Mouse (Mus musculus) forebrain, embryonic 13.5 days (tissue): ENCODE measurements around the gene Oxsr1. TPM values are rescaled to one million over a fixed set of nuclear protein-coding genes. Genes with fewer than 3 reads are reported as not detected.
"Not testable (repeated sequence)": the region's sequence is repeated elsewhere in the genome, so short reads cannot be mapped to it uniquely, and the experiment has no call there.

ENCODE experiments used
- ATAC-seq: fragments of 200-750 bp; cut with Nextera tagmentation; 2 replicates; pipeline ENCODE4 v1.8.0; 2017
- H3K27ac ChIP-seq: fragments of 300-500 bp; sonication (generic); 2 replicates; pipeline ENCODE4 v1.5.1; 2015; ENCODE audit warnings: inconsistent platforms, mild to moderate bottlenecking, moderate library complexity
- H3K27me3 ChIP-seq: fragments of 300-500 bp; sonication (generic); 2 replicates; pipeline ENCODE4 v1.6.1; 2015; ENCODE audit warnings: mild to moderate bottlenecking, inconsistent platforms
- H3K36me3 ChIP-seq: fragments of 300-500 bp; sonication (generic); 2 replicates; pipeline ENCODE4 v1.6.1; 2015; ENCODE audit warnings: mild to moderate bottlenecking, inconsistent platforms; ENCODE audit not compliant: poor library complexity, severe bottlenecking
- H3K4me1 ChIP-seq: fragments of 300-500 bp; sonication (generic); 2 replicates; pipeline ENCODE4 v1.6.1; 2015; ENCODE audit warnings: inconsistent platforms
- H3K4me2 ChIP-seq: fragments of 300-500 bp; sonication (generic); 2 replicates; pipeline ENCODE4 v1.6.1; 2015; ENCODE audit warnings: inconsistent platforms, mild to moderate bottlenecking, moderate library complexity
- H3K4me3 ChIP-seq: fragments of 300-500 bp; sonication (generic); 2 replicates; pipeline ENCODE4 v1.5.1; 2015; ENCODE audit warnings: mild to moderate bottlenecking, inconsistent platforms
- H3K9ac ChIP-seq: fragments of 300-500 bp; sonication (generic); 2 replicates; pipeline ENCODE4 v1.6.1; 2015; ENCODE audit warnings: mild to moderate bottlenecking, inconsistent platforms
- H3K9me3 ChIP-seq: fragments of 300-500 bp; sonication (generic); replicated peaks from 2 replicates; pipeline ENCODE4 v1.6.1; 2016; ENCODE audit warnings: inconsistent platforms
- WGBS: fragments of 180-500 bp; shearing (Covaris S2); methylation state at CpG from one replicate; pipeline ENCODE4 v1.1.7; 2015; 5-methylcytosine and 5-hydroxymethylcytosine counted together
- polyA plus RNA-seq: library from polyadenylated mRNA; unstranded; fragments of >200 nt; fragmentation: Nextera tagmentation; extraction: Ambion mirVana; gene quantifications from 2 replicates; pipeline ENCODE4 v1.2.1, GENCODE M21; 2015

The Oxsr1 gene
- polyA plus RNA-seq, 1 experiment from 2014 or later, result 13.0 TPM

DNA sequence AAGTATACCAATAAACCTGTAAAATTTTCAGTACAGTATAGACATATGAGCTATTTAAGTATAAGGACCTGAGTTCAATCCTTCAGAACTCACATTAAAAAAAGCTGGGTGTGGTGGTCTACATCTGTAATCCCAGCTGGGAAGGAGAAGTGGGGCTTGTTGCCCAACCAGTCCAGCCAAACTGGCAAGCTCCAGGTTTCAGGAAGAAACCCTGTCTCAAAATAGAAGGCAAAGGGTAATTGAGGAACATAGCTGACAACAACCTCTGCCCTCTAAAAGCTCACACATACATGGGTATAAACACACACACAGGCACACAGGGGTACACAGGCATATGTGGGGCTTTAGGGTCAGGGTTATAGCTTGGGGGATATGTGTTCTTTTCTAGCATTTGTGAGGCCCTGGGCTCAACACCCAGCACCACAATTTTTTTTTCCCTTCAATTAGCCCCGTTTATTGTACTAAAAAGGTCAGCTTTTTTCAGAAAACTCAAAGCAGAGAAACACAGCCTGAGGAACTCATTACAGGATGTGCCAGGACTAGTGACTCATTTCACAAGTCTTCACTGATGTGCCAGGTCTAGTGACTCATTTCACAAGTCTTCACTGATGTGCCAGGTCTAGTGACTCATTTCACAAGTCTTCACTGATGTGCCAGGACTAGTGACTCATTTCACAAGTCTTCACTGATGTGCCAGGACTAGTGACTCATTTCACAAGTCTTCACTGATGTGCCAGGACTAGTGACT, 56.7 kb downstream of the Oxsr1 start:
- not testable (repeated sequence) for H3K27ac ChIP-seq, H3K9me3 ChIP-seq, H3K27me3 ChIP-seq, H3K9ac ChIP-seq, ATAC-seq, H3K4me1 ChIP-seq, H3K4me2 ChIP-seq, H3K4me3 ChIP-seq
- peaks cover 57% of the 10 kb centered on the region for H3K36me3 ChIP-seq
- WGBS, result 77% methylated on average over 1 of the region's 1 CpGs

GRCm38 (mm10) chr9:119263067-119263466, 59.2 kb downstream of the Oxsr1 start:
- H3K36me3 ChIP-seq, result peaks cover 52% of the 10 kb centered on the region
- 91% methylated on average over 4 of the region's 4 CpGs for WGBS

DNA sequence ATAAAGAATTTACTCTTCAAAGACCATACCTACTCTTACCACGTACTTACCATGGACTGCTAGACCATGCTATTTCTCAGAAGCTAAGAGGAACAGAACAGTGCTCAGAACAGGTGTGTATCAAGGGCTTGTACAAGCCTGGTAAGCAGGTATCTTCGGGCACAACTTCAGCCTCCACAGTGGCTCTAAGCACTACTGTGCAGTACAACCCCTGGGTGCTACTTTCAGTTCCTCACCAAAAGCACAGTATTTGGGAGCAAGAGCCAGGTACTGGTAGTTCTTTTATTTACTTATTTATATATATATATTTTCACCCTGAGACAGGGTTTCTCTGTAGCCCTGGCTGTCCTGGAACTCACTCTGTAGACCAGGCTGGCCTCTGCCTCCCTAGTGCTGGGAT, 61.4 kb downstream of the Oxsr1 start:
- H3K27me3 ChIP-seq, result no peaks in the 10 kb centered on the region
- no peaks in the 10 kb centered on the region for H3K4me1 ChIP-seq
- H3K9ac ChIP-seq, result no peak overlapping the region
- 100% methylated on average over 2 of the region's 2 CpGs for WGBS
- H3K36me3 ChIP-seq, result peaks cover 40% of the 10 kb centered on the region
- no peak for ATAC-seq
- no peaks in the 10 kb centered on the region for H3K9me3 ChIP-seq
- H3K4me2 ChIP-seq, result no peak overlapping the region
- no peak overlapping the region for H3K27ac ChIP-seq
- no peak overlapping the region for H3K4me3 ChIP-seq

More at GRCm38 (mm10) chr9:119263067-119263466, 59.2 kb downstream of the Oxsr1 start:
- Histone ChIP-seq H3K9ac (no peak overlapping the region), H3K27ac (no peak overlapping the region), H3K9me3 (no peaks in the 10 kb centered on the region), H3K4me3 (no peak overlapping the region), H3K4me1 (no peaks in the 10 kb centered on the region), H3K4me2 (no peak overlapping the region), H3K27me3 (no peaks in the 10 kb centered on the region)
- no peak for ATAC-seq

DNA sequence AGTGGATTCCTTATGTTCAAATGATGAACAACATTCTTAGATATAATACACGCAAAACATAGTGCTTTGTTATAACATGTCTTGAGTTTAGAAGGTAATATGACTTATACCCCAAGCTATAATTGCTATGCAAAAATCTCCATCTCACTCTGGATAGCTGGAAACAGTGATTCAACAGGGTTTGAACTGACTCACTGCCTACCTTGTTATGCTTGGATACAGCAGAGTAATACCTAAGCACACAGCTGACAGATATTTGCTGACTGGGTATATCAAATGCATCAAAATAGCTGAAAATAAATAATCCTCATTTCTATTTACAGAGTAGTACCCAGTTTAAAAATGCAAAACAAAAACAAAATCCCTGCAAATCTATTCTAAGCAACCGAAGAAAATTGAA, 63.4 kb downstream of the Oxsr1 start:
- H3K9me3 ChIP-seq, result no peaks in the 10 kb centered on the region
- ATAC-seq, result no peak
- no peaks in the 10 kb centered on the region for H3K27me3 ChIP-seq
- H3K36me3 ChIP-seq, result peaks cover 37% of the 10 kb centered on the region
- H3K27ac ChIP-seq, result no peak overlapping the region
- no peaks in the 10 kb centered on the region for H3K4me1 ChIP-seq
- WGBS, result 98% methylated on average over 2 of the region's 2 CpGs
- no peak overlapping the region for H3K9ac ChIP-seq
- H3K4me2 ChIP-seq, result no peak overlapping the region
- no peak overlapping the region for H3K4me3 ChIP-seq

- Histone ChIP-seq H3K9ac (no peak overlapping the region), H3K27me3 (no peaks in the 10 kb centered on the region), H3K4me3 (no peak overlapping the region), H3K27ac (no peak overlapping the region), H3K36me3 (peaks cover 36% of the 10 kb centered on the region), H3K9me3 (no peaks in the 10 kb centered on the region), H3K4me2 (no peak overlapping the region), H3K4me1 (no peaks in the 10 kb centered on the region)
- WGBS, result 90% methylated on average over 5 of the region's 5 CpGs
- no peak for ATAC-seq
Measured at GRCm38 (mm10) chr9:119258128-119258527, 64.1 kb downstream of the Oxsr1 start.

DNA sequence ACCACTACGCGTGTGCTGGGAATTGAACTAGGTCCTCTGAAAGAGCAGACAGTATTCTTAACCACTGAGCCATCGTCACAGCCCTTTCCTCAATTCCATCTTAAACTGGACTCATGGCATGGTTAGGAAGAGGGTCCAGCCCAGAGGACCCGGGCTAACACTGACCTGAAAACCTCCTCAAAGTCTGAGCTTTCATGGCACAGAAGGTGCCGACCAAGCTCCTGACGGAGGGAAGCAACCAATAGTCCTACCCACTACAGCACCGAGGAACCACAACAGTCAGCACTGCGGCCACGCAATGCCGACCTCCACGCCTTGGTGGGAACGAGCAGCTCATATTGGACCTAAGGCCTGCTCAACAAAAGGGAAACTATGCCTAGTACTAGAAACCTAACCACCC, 66.1 kb downstream of the Oxsr1 start:
- Histone ChIP-seq H3K27me3 (no peaks in the 10 kb centered on the region), H3K4me2 (no peak overlapping the region), H3K9ac (no peak overlapping the region), H3K27ac (no peak overlapping the region), H3K36me3 (peaks cover 45% of the 10 kb centered on the region), H3K4me3 (no peak overlapping the region), H3K9me3 (no peaks in the 10 kb centered on the region), H3K4me1 (no peaks in the 10 kb centered on the region)
- no peak for ATAC-seq
- 97% methylated on average over 12 of the region's 12 CpGs for WGBS

DNA sequence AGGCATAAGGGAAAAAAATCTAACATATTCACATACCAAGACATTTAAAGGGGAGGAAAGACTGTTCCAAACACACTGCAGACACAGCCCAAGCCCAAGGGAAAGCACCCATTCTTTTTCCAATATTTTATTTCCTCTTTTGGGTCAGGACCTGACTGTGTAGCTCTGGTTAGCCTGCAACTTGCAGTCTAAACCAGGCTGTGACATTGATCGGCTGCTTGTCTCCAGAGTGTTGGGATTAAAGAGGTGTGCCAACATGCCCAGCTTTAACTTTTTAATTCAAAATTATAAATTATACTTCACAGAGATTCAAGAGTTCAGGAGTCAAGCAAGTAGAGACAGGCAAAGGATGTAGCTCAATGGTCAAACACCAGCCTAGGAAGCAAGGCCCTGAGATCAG, 67.1 kb downstream of the Oxsr1 start:
- 100% methylated on average over 1 of the region's 1 CpGs for WGBS
- no peak overlapping the region for H3K4me3 ChIP-seq
- H3K4me2 ChIP-seq, result no peak overlapping the region
- no peaks in the 10 kb centered on the region for H3K9me3 ChIP-seq
- H3K9ac ChIP-seq, result no peak overlapping the region
- ATAC-seq, result no peak
- H3K27me3 ChIP-seq, result no peaks in the 10 kb centered on the region
- H3K27ac ChIP-seq, result no peak overlapping the region
- no peaks in the 10 kb centered on the region for H3K4me1 ChIP-seq
- H3K36me3 ChIP-seq, result peaks cover 52% of the 10 kb centered on the region

- Histone ChIP-seq H3K27ac (no peak overlapping the region), H3K9me3 (no peaks in the 10 kb centered on the region), H3K9ac (no peak overlapping the region), H3K4me3 (no peak overlapping the region), H3K4me1 (no peaks in the 10 kb centered on the region), H3K4me2 (no peak overlapping the region), H3K27me3 (no peaks in the 10 kb centered on the region), H3K36me3 (peaks cover 61% of the 10 kb centered on the region)
- 71% methylated on average over 2 of the region's 2 CpGs for WGBS
- no peak for ATAC-seq
Measured at GRCm38 (mm10) chr9:119254187-119254586, 68.0 kb downstream of the Oxsr1 start.

- H3K9ac ChIP-seq, result no peak overlapping the region
- no peak for ATAC-seq
- H3K36me3 ChIP-seq, result peaks cover 66% of the 10 kb centered on the region
- no peak overlapping the region for H3K4me2 ChIP-seq
- H3K27ac ChIP-seq, result no peak overlapping the region
- H3K27me3 ChIP-seq, result no peaks in the 10 kb centered on the region
- WGBS, result 90% methylated on average over 5 of the region's 5 CpGs
- H3K4me3 ChIP-seq, result no peak overlapping the region
- H3K9me3 ChIP-seq, result no peaks in the 10 kb centered on the region
- H3K4me1 ChIP-seq, result no peaks in the 10 kb centered on the region
Measured at GRCm38 (mm10) chr9:119247996-119248395, 74.2 kb downstream of the Oxsr1 start.

DNA sequence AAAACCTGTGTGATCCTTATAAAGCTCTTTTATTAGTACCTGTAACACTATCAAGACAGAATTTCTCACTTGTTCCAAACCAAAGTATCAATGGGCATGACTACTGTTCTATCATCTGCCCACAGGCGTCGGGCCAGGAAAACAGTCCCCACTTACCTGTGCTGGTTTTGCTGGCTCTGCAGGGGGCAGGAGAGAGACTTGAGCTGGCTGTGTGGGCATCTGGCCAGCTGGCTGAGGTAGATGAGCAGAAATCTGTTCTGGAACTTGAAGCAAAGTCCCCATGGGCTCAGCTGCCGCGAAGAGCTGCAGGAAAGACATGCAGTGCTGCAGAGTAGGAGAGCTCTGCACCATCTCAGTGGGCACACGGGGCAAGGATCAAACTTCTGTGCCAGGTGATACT, 75.4 kb downstream of the Oxsr1 start:
- no peak overlapping the region for H3K9ac ChIP-seq
- no peaks in the 10 kb centered on the region for H3K9me3 ChIP-seq
- 93% methylated on average over 5 of the region's 5 CpGs for WGBS
- H3K4me2 ChIP-seq, result no peak overlapping the region
- no peak for ATAC-seq
- H3K4me3 ChIP-seq, result no peak overlapping the region
- H3K36me3 ChIP-seq, result peaks cover 69% of the 10 kb centered on the region
- no peaks in the 10 kb centered on the region for H3K4me1 ChIP-seq
- H3K27me3 ChIP-seq, result no peaks in the 10 kb centered on the region
- no peak overlapping the region for H3K27ac ChIP-seq

- Histone ChIP-seq H3K36me3 (peaks cover 70% of the 10 kb centered on the region), H3K27ac (no peak overlapping the region), H3K4me3 (no peak overlapping the region), H3K4me2 (no peak overlapping the region), H3K9me3 (no peaks in the 10 kb centered on the region), H3K4me1 (peaks cover 7% of the 10 kb centered on the region), H3K27me3 (no peaks in the 10 kb centered on the region), H3K9ac (no peak overlapping the region)
- ATAC-seq, result no peak
- 91% methylated on average over 3 of the region's 3 CpGs for WGBS
Measured at GRCm38 (mm10) chr9:119243981-119244380, 78.2 kb downstream of the Oxsr1 start.

DNA sequence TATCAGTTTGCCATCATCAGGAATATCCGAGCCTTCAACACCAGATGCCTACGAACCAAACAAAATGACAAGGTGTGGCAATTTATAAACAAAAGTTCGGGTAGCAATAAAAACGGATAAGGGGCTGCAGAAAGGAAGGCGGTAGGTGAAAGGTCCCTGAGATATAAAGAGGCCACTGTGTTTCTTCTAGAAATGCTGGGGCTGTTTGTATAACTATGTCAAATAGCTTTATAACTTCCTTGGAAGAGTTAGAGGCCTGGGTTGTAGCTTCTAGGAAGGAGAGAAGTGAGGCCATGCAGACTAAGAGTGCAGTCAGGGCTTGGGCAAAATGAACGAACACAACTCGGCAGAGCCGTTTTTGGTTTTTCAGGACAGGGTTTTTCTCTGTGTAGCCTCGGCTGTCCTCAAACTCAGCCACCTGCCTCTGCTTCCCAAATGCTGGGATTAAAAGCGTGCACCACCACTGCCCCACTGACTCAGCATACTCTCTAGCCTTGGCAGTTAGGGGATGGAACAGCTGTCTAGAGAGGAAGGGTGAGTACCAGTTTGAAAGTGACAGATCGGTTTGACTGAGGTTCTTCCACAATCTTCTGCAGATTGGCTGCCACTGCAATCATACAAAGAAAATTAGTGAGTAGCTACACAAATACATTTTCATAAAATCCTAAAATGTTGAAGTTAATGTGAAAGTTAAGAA, 80.9 kb downstream of the Oxsr1 start:
- Histone ChIP-seq H3K36me3 (peaks cover 69% of the 10 kb centered on the region), H3K4me3 (no peak overlapping the region), H3K27ac (no peak overlapping the region), H3K9ac (no peak overlapping the region), H3K4me1 (peaks cover 7% of the 10 kb centered on the region), H3K27me3 (no peaks in the 10 kb centered on the region), H3K4me2 (no peak overlapping the region), H3K9me3 (no peaks in the 10 kb centered on the region)
- 89% methylated on average over 11 of the region's 11 CpGs for WGBS
- no peak for ATAC-seq
